ENCODE assay signal across 9 mouse cellular contexts in the genomic region with DNA sequence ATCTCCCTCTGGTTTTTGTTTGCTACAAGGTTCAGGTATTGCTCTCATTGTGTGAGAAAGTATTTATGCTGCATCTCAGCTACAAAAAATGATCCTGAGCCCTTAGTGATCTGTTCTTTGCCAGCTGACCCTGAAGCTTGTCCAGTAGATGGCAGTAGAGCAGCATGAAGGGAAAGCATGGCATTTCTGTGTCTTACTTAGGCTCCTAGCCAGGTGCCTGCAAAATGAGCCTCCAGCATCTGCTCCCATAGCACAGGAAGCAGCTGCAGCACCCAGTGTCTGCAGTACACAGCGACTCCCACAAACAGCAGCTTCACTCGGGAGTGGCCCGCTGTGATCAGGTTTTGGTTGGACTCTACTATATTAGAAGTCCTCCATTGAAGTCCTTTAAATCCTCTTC. TPM values are rescaled to one million over a fixed set of nuclear protein-coding genes. Genes with fewer than 3 reads are reported as not detected.
DNase-seq lines count a peak whose midpoint lies in the region; ATAC-seq and TF ChIP-seq lines count a peak whose summit lies in the region.
"Not testable (repeated sequence)": the region's sequence is repeated elsewhere in the genome, so short reads cannot be mapped to it uniquely, and the experiment has no call there.
"Had no signal": no experiment of that assay in that cellular context is flagged by ENCODE, and none has a peak within 500 bp of the region (broad histone marks: within the 10 kb centered on the region; RNA-seq: fewer than 3 reads in every experiment).

No protein-coding gene starts in this region.

- H3K9me3 ChIP-seq in forebrain, postnatal 0 days (ENCODE audit: low read length); lung, embryonic 16.5 days (ENCODE audit: control insufficient read depth, low read length): not testable (repeated sequence)

- peak; percentile 68 for TF ChIP-seq CTCF in cerebellum, adult 2 months (IDR thresholded peaks at IDR 0.05; ENCODE audit: borderline replicate concordance, insufficient read depth, low read depth, low read length)
- TF ChIP-seq CTCF in forebrain, postnatal 0 days (IDR thresholded peaks at IDR 0.05; ENCODE audit: low read depth): peak; percentile 84

- not testable (repeated sequence) for H3K27me3 ChIP-seq in cerebellum, adult 2 months (ENCODE audit: control insufficient read depth, insufficient read depth, low read length); forebrain, postnatal 0 days (ENCODE audit: insufficient read depth, low read length); lung, embryonic 16.5 days (ENCODE audit: control insufficient read depth, insufficient read depth, low read depth, low read length)

- not testable (repeated sequence) for H3K27ac ChIP-seq in cerebellum, adult 2 months (ENCODE audit: insufficient read depth, low read length); forebrain, postnatal 0 days (ENCODE audit: low read depth, low read length); lung, embryonic 16.5 days (ENCODE audit: low read length)

- H3K4me2 ChIP-seq in forebrain, postnatal 0 days (ENCODE audit: low read depth): peak overlapping the region; percentile 23; the same call in 1 of the 2 replicates
- not testable (repeated sequence) for H3K4me2 ChIP-seq in lung, embryonic 16.5 days (ENCODE audit: low read depth, low read length)

- TF ChIP-seq POLR2A in cerebellum, adult 2 months (IDR thresholded peaks at IDR 0.05; ENCODE audit: borderline replicate concordance, insufficient read depth, low read length): not testable (repeated sequence)

- peak; percentile 86 for DNase-seq in MN1 (ENCODE audit: low spot score)
- DNase-seq in cerebellum, adult 2 months: peak; percentile 76 to 83
- DNase-seq in forebrain, postnatal 0 days: peak; percentile 91
- DNase-seq in heart, postnatal 4 days: peak; percentile 79
- DNase-seq in layer of hippocampus, adult 18-20 months (ENCODE audit: low spot score in 2 of 2): peak; percentile 61 to 87
- peak; percentile 71 for DNase-seq in testis, postnatal 10 days (ENCODE audit: low spot score)

- H3K4me1 ChIP-seq in cerebellum, adult 2 months (ENCODE audit: control insufficient read depth, insufficient read depth, low read length); forebrain, postnatal 0 days (ENCODE audit: insufficient read depth); lung, embryonic 16.5 days (replicated peaks; ENCODE audit: control insufficient read depth, insufficient read depth, low read length): not testable (repeated sequence)

- not testable (repeated sequence) for H3K9ac ChIP-seq in forebrain, postnatal 0 days; lung, embryonic 16.5 days (ENCODE audit: low read length)

- peak; percentile 89 for ATAC-seq in forebrain, postnatal 0 days
- ATAC-seq in lung, embryonic 16.5 days (ENCODE audit: low read depth): peak; percentile 23; the same call in 1 of the 2 replicates
- ATAC-seq in neutrophil, adult 5-6 weeks (ENCODE audit: extremely low read depth, insufficient number of reproducible peaks, low FRiP score, poor library complexity, severe bottlenecking): peak; percentile 58; the same call in 1 of the 2 replicates

- not testable (repeated sequence) for H3K36me3 ChIP-seq in forebrain, postnatal 0 days (ENCODE audit: insufficient read depth); lung, embryonic 16.5 days (ENCODE audit: control insufficient read depth, insufficient read depth, low read length)

- H3K4me3 ChIP-seq in cerebellum, adult 2 months (replicated peaks; ENCODE audit: insufficient read depth, low read depth, low read length); forebrain, postnatal 0 days (ENCODE audit: low read depth, low read length); lung, embryonic 16.5 days (ENCODE audit: low read length): not testable (repeated sequence)

- 0% methylated on average over 3 of the region's 3 CpGs for WGBS in cerebellum, adult 2 months
- WGBS in forebrain, postnatal 0 days: 1% methylated on average over 3 of the region's 3 CpGs
- 1% methylated on average over 3 of the region's 3 CpGs for WGBS in lung, embryonic 16.5 days

RNA-seq across cellular contexts. Expression of gene H2-M10.1, which starts 17.1 kb away (rescaled TPM):
- not detected in 2 replicates for polyA plus RNA-seq in cerebellum, adult 2 months (2012; rRNA removed)
- total RNA-seq in forebrain, postnatal 0 days (2014; rRNA removed): not detected in 2 replicates
- polyA plus RNA-seq in forebrain, postnatal 0 days (2015; fragmentation: Nextera tagmentation; extraction: Ambion mirVana): not detected in 2 replicates
- total RNA-seq in heart, postnatal 4 days (2021): not detected
- not detected for total RNA-seq in layer of hippocampus, adult 18-20 months (2021)
- polyA plus RNA-seq in lung, embryonic 16.5 days (2015; fragmentation: Nextera tagmentation; extraction: Ambion mirVana): not detected in 2 replicates
- not detected in 2 replicates for total RNA-seq in neutrophil, adult 5-6 weeks (2017)
- polyA plus RNA-seq: liver, embryonic 16.5 days had no signal

RNA-seq across cellular contexts. Expression of gene H2-M10.2, which starts 22.6 kb away (rescaled TPM):
- not detected in 2 replicates for polyA plus RNA-seq in cerebellum, adult 2 months (2012; rRNA removed)
- not detected in 2 replicates for total RNA-seq in forebrain, postnatal 0 days (2014; rRNA removed)
- not detected in 2 replicates for polyA plus RNA-seq in forebrain, postnatal 0 days (2015; fragmentation: Nextera tagmentation; extraction: Ambion mirVana)
- not detected for total RNA-seq in heart, postnatal 4 days (2021)
- total RNA-seq in layer of hippocampus, adult 18-20 months (2021): not detected
- not detected in 2 replicates for polyA plus RNA-seq in lung, embryonic 16.5 days (2015; fragmentation: Nextera tagmentation; extraction: Ambion mirVana)
- not detected in 2 replicates for total RNA-seq in neutrophil, adult 5-6 weeks (2017)
- polyA plus RNA-seq: liver, embryonic 16.5 days had no signal

RNA-seq across cellular contexts. Expression of gene Trim39, which starts 36.8 kb away (rescaled TPM):
- polyA plus RNA-seq in cerebellum, adult 2 months (2012; rRNA removed): 55.6 and 57.9 TPM in 2 replicates
- 27.1 and 27.8 TPM in 2 replicates for total RNA-seq in forebrain, postnatal 0 days (2014; rRNA removed)
- 7.9 and 11.2 TPM in 2 replicates for polyA plus RNA-seq in forebrain, postnatal 0 days (2015; fragmentation: Nextera tagmentation; extraction: Ambion mirVana)
- total RNA-seq in heart, postnatal 4 days (2021): 1 to 10 TPM; 8.3 TPM
- 10 to 100 TPM; 22.0 to 23.3 TPM for total RNA-seq in layer of hippocampus, adult 18-20 months (2021)
- polyA plus RNA-seq in lung, embryonic 16.5 days (2015; fragmentation: Nextera tagmentation; extraction: Ambion mirVana): 16.8 and 17.4 TPM in 2 replicates
- 75.5 and 76.1 TPM in 2 replicates for total RNA-seq in neutrophil, adult 5-6 weeks (2017)

RNA-seq across cellular contexts. Expression of gene Rpp21, which starts 51.0 kb away (rescaled TPM):
- polyA plus RNA-seq in cerebellum, adult 2 months (2012; rRNA removed): 71.2 and 71.8 TPM in 2 replicates
- 39.2 and 58.2 TPM in 2 replicates for total RNA-seq in forebrain, postnatal 0 days (2014; rRNA removed)
- polyA plus RNA-seq in forebrain, postnatal 0 days (2015; fragmentation: Nextera tagmentation; extraction: Ambion mirVana): 139 and 159 TPM in 2 replicates
- 10 to 100 TPM; 35.0 to 43.1 TPM for total RNA-seq in heart, postnatal 4 days (2021)
- 10 to 100 TPM; 43.8 to 45.2 TPM for total RNA-seq in layer of hippocampus, adult 18-20 months (2021)
- 193 and 196 TPM in 2 replicates for polyA plus RNA-seq in lung, embryonic 16.5 days (2015; fragmentation: Nextera tagmentation; extraction: Ambion mirVana)
- total RNA-seq in neutrophil, adult 5-6 weeks (2017): 26.3 and 30.1 TPM in 2 replicates

RNA-seq across cellular contexts. Expression of gene H2-M10.3, which starts 59.4 kb away (rescaled TPM):
- not detected in 2 replicates for polyA plus RNA-seq in cerebellum, adult 2 months (2012; rRNA removed)
- not detected in 2 replicates for total RNA-seq in forebrain, postnatal 0 days (2014; rRNA removed)
- not detected in 2 replicates for polyA plus RNA-seq in forebrain, postnatal 0 days (2015; fragmentation: Nextera tagmentation; extraction: Ambion mirVana)
- not detected for total RNA-seq in heart, postnatal 4 days (2021)
- not detected for total RNA-seq in layer of hippocampus, adult 18-20 months (2021)
- not detected in 2 replicates for polyA plus RNA-seq in lung, embryonic 16.5 days (2015; fragmentation: Nextera tagmentation; extraction: Ambion mirVana)
- not detected in 2 replicates for total RNA-seq in neutrophil, adult 5-6 weeks (2017)
- polyA plus RNA-seq: liver, embryonic 16.5 days had no signal

Comparison
In these comparisons a context has a peak if more than half of its experiments do, and no peak if none do; other contexts are left out.
1. ATAC-seq: peak in every context shown above with its lines; median percentile 89 in forebrain, postnatal 0 days; 58 in neutrophil, adult 5-6 weeks; 23 in lung, embryonic 16.5 days.